Mouse (Mus musculus) kidney, adult 2 months (tissue): ENCODE measurements around the gene Aspscr1. TPM values are rescaled to one million over a fixed set of nuclear protein-coding genes. Genes with fewer than 3 reads are reported as not detected.

Experiments used
- DNase-seq: peaks from one replicate; pipeline ENCODE4 v3.0.0; 2021
- H3K27ac ChIP-seq: fragments of 200-500 bp; 2 replicates; pipeline ENCODE4 v1.5.1; 2012; ENCODE audit warnings: low read depth, low read length, control low read depth, inconsistent platforms; ENCODE audit not compliant: insufficient read depth
- H3K27me3 ChIP-seq: fragments of 200-500 bp; replicated peaks from 2 replicates; pipeline ENCODE4 v1.6.1; 2012; ENCODE audit warnings: mild to moderate bottlenecking, moderate library complexity, low read length, inconsistent platforms; ENCODE audit not compliant: control insufficient read depth, insufficient read depth
- H3K36me3 ChIP-seq: fragments of 200-500 bp; 2 replicates; pipeline ENCODE4 v1.6.1; 2012; ENCODE audit warnings: mild to moderate bottlenecking, moderate library complexity, low read length, inconsistent platforms; ENCODE audit not compliant: control insufficient read depth, insufficient read depth
- H3K4me1 ChIP-seq: fragments of 200-500 bp; 2 replicates; pipeline ENCODE4 v1.6.1; 2011; ENCODE audit warnings: low read length; ENCODE audit not compliant: control insufficient read depth, insufficient read depth
- H3K4me3 ChIP-seq: fragments of 200-500 bp; 2 replicates; pipeline ENCODE4 v1.5.1; 2011; ENCODE audit warnings: mild to moderate bottlenecking, low read depth, low read length, control low read depth; ENCODE audit not compliant: insufficient read depth
- CTCF ChIP-seq: fragments of 200-500 bp; conservative IDR thresholded peaks from 2 replicates; pipeline ENCODE4 v1.5.1; 2011; ENCODE audit warnings: low read depth, mild to moderate bottlenecking, control low read depth, low read length, moderate library complexity, mixed read lengths; ENCODE audit not compliant: insufficient read depth, insufficient read length
- POLR2A ChIP-seq: fragments of 200-500 bp; IDR thresholded peaks from one replicate; pipeline ENCODE4 v1.6.1; 2011; ENCODE audit warnings: low read depth, low read length, control low read depth
- WGBS: fragments of 180-500 bp; shearing (Covaris S2); methylation state at CpG from one replicate; pipeline ENCODE4 v1.1.7; 2018; 5-methylcytosine and 5-hydroxymethylcytosine counted together
- polyA plus RNA-seq: library from polyadenylated mRNA; depleted of rRNA; stranded (reverse); fragments of >200 nt; gene quantifications from 2 replicates; pipeline ENCODE4 v1.2.3, GENCODE M21; 2012

The Aspscr1 gene
- polyA plus RNA-seq, 1 experiment: 105 TPM

GRCm38 (mm10) chr11:120711980-120712604, 39.3 kb downstream of the Aspscr1 start:
- no peaks in the 10 kb centered on the region for H3K27me3 ChIP-seq
- TF ChIP-seq POLR2A (no peak), CTCF (no peak)
- H3K4me1 ChIP-seq: peaks cover 10% of the 10 kb centered on the region; the same call in 1 of the 2 replicates
- H3K27ac ChIP-seq: no peak overlapping the region
- H3K4me3 ChIP-seq: no peak overlapping the region
- no peak for DNase-seq
- H3K36me3 ChIP-seq: no peaks in the 10 kb centered on the region
- WGBS: 69% methylated on average over 8 of the region's 8 CpGs

DNA sequence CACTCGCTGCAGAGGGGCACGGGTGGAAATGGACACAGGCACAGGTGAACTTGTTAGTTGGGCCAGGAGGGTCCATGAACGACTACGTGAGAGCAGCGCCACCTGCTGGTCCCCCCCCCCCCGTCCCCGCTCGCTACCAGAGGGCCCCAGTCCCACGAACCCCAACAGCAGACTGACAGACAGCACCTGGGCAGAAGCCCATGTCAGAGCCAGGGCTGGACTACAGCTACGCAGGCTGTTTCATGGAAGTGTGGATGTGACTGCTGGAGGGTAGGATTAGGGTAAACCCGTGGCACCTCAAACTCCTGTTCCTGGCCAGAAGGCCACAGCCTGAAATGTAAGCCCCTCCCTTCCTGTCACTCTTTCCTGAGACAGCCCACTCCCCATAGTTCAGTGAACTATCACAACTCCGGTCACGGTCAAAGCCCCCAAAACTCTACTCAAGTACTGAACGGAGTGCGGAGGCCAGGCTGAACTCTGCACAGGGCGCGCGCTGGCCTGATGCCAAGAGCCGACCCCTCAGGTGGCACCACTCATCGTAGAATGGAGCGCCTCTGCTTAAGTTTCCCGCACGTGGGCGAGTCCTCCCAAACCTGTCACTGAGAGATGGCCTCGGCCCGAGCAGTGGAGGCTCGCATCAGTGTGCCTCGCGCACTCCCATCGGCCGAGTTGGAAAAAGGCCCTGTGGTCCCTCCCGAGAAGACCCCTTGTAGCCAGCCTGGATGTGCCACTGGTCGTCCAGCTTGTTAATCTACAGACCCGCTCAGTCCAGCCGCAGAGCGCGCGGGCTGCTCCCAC, 40.2 kb downstream of the Aspscr1 start:
- Histone ChIP-seq H3K36me3 (no peaks in the 10 kb centered on the region), H3K4me1 (peaks cover 10% of the 10 kb centered on the region; the same call in 1 of the 2 replicates), H3K27me3 (no peaks in the 10 kb centered on the region), H3K4me3 (peak overlapping the region; percentile 78), H3K27ac (peak overlapping the region; percentile 33; the same call in 1 of the 2 replicates)
- under 1% methylated on average over 38 of the region's 38 CpGs for WGBS
- peak; percentile 60 for TF ChIP-seq CTCF
- no peak for TF ChIP-seq POLR2A
- peak; percentile 57 for DNase-seq

- TF ChIP-seq CTCF: 0 out of 2 replicates have a peak, but pooled peaks have one; percentile 7
- peak; percentile 60 for TF ChIP-seq POLR2A
- Histone ChIP-seq H3K27me3 (no peaks in the 10 kb centered on the region), H3K36me3 (no peaks in the 10 kb centered on the region), H3K4me1 (peaks cover 10% of the 10 kb centered on the region; the same call in 1 of the 2 replicates), H3K27ac (peak within 1 kb of the TSS; percentile 33; the same call in 1 of the 2 replicates), H3K4me3 (peak within 1 kb of the TSS; percentile 78)
- 1% methylated on average over 53 of the region's 53 CpGs for WGBS
- peak; percentile 99 for DNase-seq
These were observed 41.1 kb downstream of the Aspscr1 start, which contains the start of the genes Cenpx and Lrrc45 for GRCm38 (mm10) chr11:120713580-120714518. TSS of gene Cenpx (minus strand) at chr11:120713738. TSS of gene Lrrc45 (plus strand) at chr11:120713925.

GRCm38 (mm10) chr11:120714546-120714945, 41.8 kb downstream of the Aspscr1 start:
- Histone ChIP-seq H3K27me3 (no peaks in the 10 kb centered on the region), H3K4me3 (peak overlapping the region; percentile 70), H3K27ac (no peak overlapping the region), H3K4me1 (peaks cover 10% of the 10 kb centered on the region; the same call in 1 of the 2 replicates), H3K36me3 (no peaks in the 10 kb centered on the region)
- TF ChIP-seq POLR2A (no peak), CTCF (no peak)
- no peak for DNase-seq
- WGBS: 46% methylated on average over 10 of the region's 10 CpGs

GRCm38 (mm10) chr11:120715131-120715530, 42.4 kb downstream of the Aspscr1 start:
- TF ChIP-seq POLR2A: no peak
- H3K4me3 ChIP-seq: no peak overlapping the region
- no peaks in the 10 kb centered on the region for H3K36me3 ChIP-seq
- H3K27me3 ChIP-seq: no peaks in the 10 kb centered on the region
- peaks cover 10% of the 10 kb centered on the region; the same call in 1 of the 2 replicates for H3K4me1 ChIP-seq
- no peak for DNase-seq
- H3K27ac ChIP-seq: no peak overlapping the region
- 94% methylated on average over 9 of the region's 9 CpGs for WGBS

GRCm38 (mm10) chr11:120719242-120719641, 46.5 kb downstream of the Aspscr1 start:
- no peaks in the 10 kb centered on the region for H3K27me3 ChIP-seq
- no peak overlapping the region for H3K4me3 ChIP-seq
- WGBS: 90% methylated on average over 9 of the region's 9 CpGs
- H3K36me3 ChIP-seq: no peaks in the 10 kb centered on the region
- peaks cover 15% of the 10 kb centered on the region; the same call in 1 of the 2 replicates for H3K4me1 ChIP-seq
- no peak overlapping the region for H3K27ac ChIP-seq
- DNase-seq: no peak
- no peak for TF ChIP-seq POLR2A
- TF ChIP-seq CTCF: no peak
